Comparison of ENCODE assay signal across 26 mouse cellular contexts in the genomic region with DNA sequence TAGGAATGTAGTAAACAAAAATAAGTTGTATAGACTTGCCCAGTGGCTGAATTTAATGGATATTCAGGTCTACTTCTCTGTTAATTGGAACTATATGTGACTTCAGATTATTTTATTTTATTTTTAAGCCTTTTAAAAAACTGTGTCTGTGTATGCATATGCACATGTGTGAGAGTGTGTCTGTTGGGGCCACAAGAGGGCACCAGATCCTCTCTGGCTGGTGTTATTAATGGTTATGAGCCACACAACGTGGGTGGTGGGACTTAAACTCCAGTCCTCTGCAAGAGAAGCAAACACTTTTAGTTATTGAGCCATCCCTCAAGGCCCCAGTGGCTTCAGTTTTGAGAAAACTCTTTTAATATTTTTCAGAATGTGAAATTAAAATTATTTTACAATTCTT.
DNase-seq lines count a peak whose midpoint lies in the region; ATAC-seq and TF ChIP-seq lines count a peak whose summit lies in the region.
"Had no signal": no experiment of that assay in that cellular context is flagged by ENCODE, and none has a peak within 500 bp of the region (broad histone marks: within the 10 kb centered on the region; RNA-seq: fewer than 3 reads in every experiment).

No protein-coding gene starts in this region.

- 77% methylated on average over 1 of the region's 1 CpGs for WGBS in midbrain, postnatal 0 days
- WGBS in midbrain, embryonic 16.5 days, result 82% methylated on average over 1 of the region's 1 CpGs
- WGBS in stomach, postnatal 0 days, result 57% methylated on average over 1 of the region's 1 CpGs

- no peaks in the 10 kb centered on the region for H3K36me3 ChIP-seq in midbrain, postnatal 0 days (ENCODE audit: insufficient read depth, low read length)
- H3K36me3 ChIP-seq in midbrain, embryonic 16.5 days (ENCODE audit: control insufficient read depth, insufficient read depth, low read length), result no peaks in the 10 kb centered on the region
- H3K36me3 ChIP-seq in stomach, postnatal 0 days (ENCODE audit: control insufficient read depth, insufficient read depth, low read length), result no peaks in the 10 kb centered on the region
- H3K36me3 ChIP-seq: heart, embryonic 12.5 days; hindbrain, embryonic 15.5 days; limb, embryonic 10.5 days; limb, embryonic 15.5 days; liver, embryonic 15.5 days; midbrain, embryonic 12.5 days had no signal

- H3K9ac ChIP-seq in midbrain, postnatal 0 days (replicated peaks; ENCODE audit: low read length, poor library complexity, severe bottlenecking), result no peak overlapping the region
- no peak overlapping the region for H3K9ac ChIP-seq in midbrain, embryonic 16.5 days (ENCODE audit: low read depth, low read length)
- H3K9ac ChIP-seq in stomach, postnatal 0 days (ENCODE audit: low read length), result no peak overlapping the region
- H3K9ac ChIP-seq: forebrain, embryonic 13.5 days; heart, embryonic 12.5 days; hindbrain, embryonic 15.5 days; limb, embryonic 15.5 days; liver, embryonic 15.5 days; midbrain, embryonic 12.5 days had no signal

- DNase-seq in gastrocnemius, adult 2 months, result no peak
- DNase-seq in gastrocnemius, adult 18-20 months (ENCODE audit: low spot score), result no peak
- DNase-seq in midbrain, postnatal 0 days (ENCODE audit: low spot score), result no peak
- DNase-seq in NIH3T3 (ENCODE audit: low read depth), result peak; percentile 14
- DNase-seq in stomach, postnatal 0 days (ENCODE audit: low spot score), result no peak
- no peak for DNase-seq in adrenal gland, postnatal 36 days
- DNase-seq in B cell, adult 2 months, result no peak
- DNase-seq: cerebellum, adult 8-10 months; cerebellum, postnatal 36 days; gastrocnemius, postnatal 36 days; heart, adult 18-20 months; kidney, adult 2 months; kidney, postnatal 36 days; layer of hippocampus, postnatal 36 days; lung, postnatal 4 days had no signal

- no peaks in the 10 kb centered on the region for H3K4me1 ChIP-seq in midbrain, postnatal 0 days (ENCODE audit: insufficient read depth, low read length)
- no peaks in the 10 kb centered on the region for H3K4me1 ChIP-seq in midbrain, embryonic 16.5 days (ENCODE audit: control insufficient read depth, insufficient read depth, low read length)
- H3K4me1 ChIP-seq in stomach, postnatal 0 days (replicated peaks; ENCODE audit: control insufficient read depth, insufficient read depth), result no peaks in the 10 kb centered on the region
- H3K4me1 ChIP-seq: forebrain, embryonic 13.5 days; heart, embryonic 12.5 days; hindbrain, embryonic 15.5 days; limb, embryonic 10.5 days; limb, embryonic 15.5 days; liver, embryonic 15.5 days; megakaryocyte, embryonic 14.5 days; midbrain, embryonic 12.5 days had no signal

- intact Hi-C loops in gastrocnemius, adult 2 months (cut with DNase I), result no loop called here

- ATAC-seq in midbrain, postnatal 0 days (ENCODE audit: low FRiP score), result no peak
- ATAC-seq in midbrain, embryonic 16.5 days, result no peak
- ATAC-seq in stomach, postnatal 0 days (ENCODE audit: low FRiP score, low TSS enrichment), result no peak
- ATAC-seq: CD4-positive, CD25-positive, alpha-beta regulatory T cell, adult 4 months; forebrain, embryonic 13.5 days; inflammation-experienced regulatory T-cells, adult 6 months had no signal

- H3K27ac ChIP-seq in gastrocnemius, adult 2 months, result no peak overlapping the region
- H3K27ac ChIP-seq in midbrain, postnatal 0 days (ENCODE audit: low read depth, low read length), result no peak overlapping the region
- H3K27ac ChIP-seq in midbrain, embryonic 16.5 days (ENCODE audit: low read length), result no peak overlapping the region
- no peak overlapping the region for H3K27ac ChIP-seq in stomach, postnatal 0 days (replicated peaks)
- H3K27ac ChIP-seq: forebrain, embryonic 13.5 days; hindbrain, embryonic 15.5 days; limb, embryonic 10.5 days; limb, embryonic 15.5 days; liver, embryonic 15.5 days; midbrain, embryonic 12.5 days had no signal

- H3K4me3 ChIP-seq in gastrocnemius, adult 2 months, result no peak overlapping the region
- H3K4me3 ChIP-seq in midbrain, postnatal 0 days (ENCODE audit: low read depth, low read length), result no peak overlapping the region
- no peak overlapping the region for H3K4me3 ChIP-seq in midbrain, embryonic 16.5 days (ENCODE audit: low read depth, low read length)
- no peak overlapping the region for H3K4me3 ChIP-seq in stomach, postnatal 0 days (ENCODE audit: low read depth, low read length)
- H3K4me3 ChIP-seq: forebrain, embryonic 13.5 days; heart, embryonic 12.5 days; hindbrain, embryonic 15.5 days; limb, embryonic 10.5 days; limb, embryonic 15.5 days; liver, embryonic 15.5 days; megakaryocyte, embryonic 14.5 days; midbrain, embryonic 12.5 days had no signal

- no peaks in the 10 kb centered on the region for H3K9me3 ChIP-seq in midbrain, postnatal 0 days (ENCODE audit: low read length)
- H3K9me3 ChIP-seq in midbrain, embryonic 16.5 days (replicated peaks; ENCODE audit: control insufficient read depth, low read length, poor library complexity, severe bottlenecking), result no peaks in the 10 kb centered on the region
- H3K9me3 ChIP-seq in stomach, postnatal 0 days (ENCODE audit: control insufficient read depth, low read length), result no peaks in the 10 kb centered on the region
- H3K9me3 ChIP-seq: forebrain, embryonic 13.5 days; heart, embryonic 12.5 days; hindbrain, embryonic 15.5 days; limb, embryonic 10.5 days; limb, embryonic 15.5 days; liver, embryonic 15.5 days; megakaryocyte, embryonic 14.5 days; midbrain, embryonic 12.5 days had no signal

- no peaks in the 10 kb centered on the region for H3K27me3 ChIP-seq in midbrain, postnatal 0 days (ENCODE audit: insufficient read depth, low read length)
- H3K27me3 ChIP-seq in midbrain, embryonic 16.5 days (ENCODE audit: control insufficient read depth, insufficient read depth, low read depth, low read length), result no peaks in the 10 kb centered on the region
- H3K27me3 ChIP-seq in stomach, postnatal 0 days (ENCODE audit: control insufficient read depth, insufficient read depth, low read length), result no peaks in the 10 kb centered on the region
- H3K27me3 ChIP-seq: forebrain, embryonic 13.5 days; heart, embryonic 12.5 days; hindbrain, embryonic 15.5 days; limb, embryonic 15.5 days; liver, embryonic 15.5 days; megakaryocyte, embryonic 14.5 days; midbrain, embryonic 12.5 days had no signal

- peak; percentile 12; the same call in 1 of the 2 replicates for TF ChIP-seq CTCF in gastrocnemius, adult 2 months (IDR thresholded peaks at IDR 0.05)
- TF ChIP-seq CTCF in midbrain, postnatal 0 days (IDR thresholded peaks at IDR 0.05), result 0 out of 2 replicates have a peak, but pooled peaks have one; percentile 16
- TF ChIP-seq CTCF in stomach, postnatal 0 days (IDR thresholded peaks at IDR 0.05; ENCODE audit: low read depth), result peak; percentile 27; the same call in 1 of the 2 replicates

- H3K4me2 ChIP-seq in midbrain, postnatal 0 days (ENCODE audit: low read depth, low read length, poor library complexity, severe bottlenecking), result no peak overlapping the region
- no peak overlapping the region for H3K4me2 ChIP-seq in midbrain, embryonic 16.5 days (ENCODE audit: low read length)
- no peak overlapping the region for H3K4me2 ChIP-seq in stomach, postnatal 0 days (replicated peaks; ENCODE audit: low read depth)
- H3K4me2 ChIP-seq: forebrain, embryonic 13.5 days; heart, embryonic 12.5 days; hindbrain, embryonic 15.5 days; limb, embryonic 15.5 days; liver, embryonic 15.5 days; midbrain, embryonic 12.5 days had no signal

- no peak for TF ChIP-seq EP300 in stomach, postnatal 0 days (optimal IDR thresholded peaks at IDR 0.05)
